Mouse (Mus musculus) liver, embryonic 16.5 days (tissue): ENCODE measurements around the gene Enho. TPM values are rescaled to one million over a fixed set of nuclear protein-coding genes. Genes with fewer than 3 reads are reported as not detected.

Source experiments
- ATAC-seq: fragments of 200-750 bp; cut with Nextera tagmentation; 2 replicates; pipeline ENCODE4 v1.8.0; 2017; ENCODE audit warnings: low read depth, mild to moderate bottlenecking, moderate number of reproducible peaks, moderate library complexity
- H3K27ac ChIP-seq: fragments of 300-500 bp; sonication (generic); 2 replicates; pipeline ENCODE4 v1.5.1; 2014; ENCODE audit warnings: mild to moderate bottlenecking, low read length
- H3K27me3 ChIP-seq: fragments of 300-500 bp; sonication (generic); 2 replicates; pipeline ENCODE4 v1.6.1; 2014; ENCODE audit warnings: low read depth, low read length, mixed read lengths; ENCODE audit not compliant: control insufficient read depth, insufficient read depth
- H3K36me3 ChIP-seq: fragments of 300-500 bp; sonication (generic); 2 replicates; pipeline ENCODE4 v1.6.1; 2014; ENCODE audit warnings: mild to moderate bottlenecking; ENCODE audit not compliant: control insufficient read depth, insufficient read depth
- H3K4me1 ChIP-seq: fragments of 300-500 bp; sonication (generic); 2 replicates; pipeline ENCODE4 v1.6.1; 2014; ENCODE audit warnings: low read depth, low read length, mixed read lengths; ENCODE audit not compliant: control insufficient read depth
- H3K4me2 ChIP-seq: fragments of 300-500 bp; sonication (generic); 2 replicates; pipeline ENCODE4 v1.6.1; 2014; ENCODE audit warnings: low read depth, low read length, mixed read lengths
- H3K4me3 ChIP-seq: fragments of 300-500 bp; sonication (generic); 2 replicates; pipeline ENCODE4 v1.5.1; 2014; ENCODE audit warnings: low read depth, mild to moderate bottlenecking, low read length
- H3K9ac ChIP-seq: fragments of 300-500 bp; sonication (generic); 2 replicates; pipeline ENCODE4 v1.6.1; 2014; ENCODE audit warnings: low read depth, low read length
- H3K9me3 ChIP-seq: fragments of 300-500 bp; sonication (generic); replicated peaks from 2 replicates; pipeline ENCODE4 v1.6.1; 2016; ENCODE audit warnings: low read length; ENCODE audit not compliant: control insufficient read depth
- WGBS: fragments of 180-500 bp; shearing (Covaris S2); extraction: QIAGEN DNeasy Blood & Tissue Kit; methylation state at CpG from one replicate; pipeline ENCODE4 v1.1.7; 2014; ENCODE audit not compliant: insufficient replicate concordance; 5-methylcytosine and 5-hydroxymethylcytosine counted together
- polyA plus RNA-seq: library from polyadenylated mRNA; unstranded; fragments of >200 nt; fragmentation: Nextera tagmentation; extraction: Ambion mirVana; gene quantifications from 2 replicates; pipeline ENCODE4 v1.2.1, GENCODE M21; 2015

Enho gene
- polyA plus RNA-seq, 1 experiment from 2014 or later: 4.5 TPM

GRCm38 (mm10) chr4:41609681-41610593 is 30.2 kb downstream of the Enho start:
- H3K4me1 ChIP-seq: no peaks in the 10 kb centered on the region
- no peaks in the 10 kb centered on the region for H3K27me3 ChIP-seq
- no peak for ATAC-seq
- no peak overlapping the region for H3K9ac ChIP-seq
- H3K27ac ChIP-seq: no peak overlapping the region
- H3K4me2 ChIP-seq: no peak overlapping the region
- WGBS: 59% methylated on average over 10 of the region's 10 CpGs
- no peaks in the 10 kb centered on the region for H3K36me3 ChIP-seq
- no peaks in the 10 kb centered on the region for H3K9me3 ChIP-seq
- H3K4me3 ChIP-seq: no peak overlapping the region

GRCm38 (mm10) chr4:41606784-41607183 is 33.3 kb downstream of the Enho start:
- Histone ChIP-seq H3K27ac (no peak overlapping the region), H3K4me1 (no peaks in the 10 kb centered on the region), H3K4me2 (no peak overlapping the region), H3K27me3 (no peaks in the 10 kb centered on the region), H3K36me3 (no peaks in the 10 kb centered on the region), H3K9ac (no peak overlapping the region), H3K9me3 (no peaks in the 10 kb centered on the region), H3K4me3 (no peak overlapping the region)
- ATAC-seq: no peak
- WGBS: 28% methylated on average over 4 of the region's 4 CpGs

- Histone ChIP-seq H3K36me3 (no peaks in the 10 kb centered on the region), H3K4me2 (no peak overlapping the region), H3K27ac (no peak overlapping the region), H3K9me3 (no peaks in the 10 kb centered on the region), H3K27me3 (no peaks in the 10 kb centered on the region), H3K4me3 (no peak overlapping the region), H3K4me1 (no peaks in the 10 kb centered on the region), H3K9ac (no peak overlapping the region)
- WGBS: 38% methylated on average over 8 of the region's 8 CpGs
- ATAC-seq: no peak
Measured at GRCm38 (mm10) chr4:41604476-41605396, 35.4 kb downstream of the Enho start.

DNA sequence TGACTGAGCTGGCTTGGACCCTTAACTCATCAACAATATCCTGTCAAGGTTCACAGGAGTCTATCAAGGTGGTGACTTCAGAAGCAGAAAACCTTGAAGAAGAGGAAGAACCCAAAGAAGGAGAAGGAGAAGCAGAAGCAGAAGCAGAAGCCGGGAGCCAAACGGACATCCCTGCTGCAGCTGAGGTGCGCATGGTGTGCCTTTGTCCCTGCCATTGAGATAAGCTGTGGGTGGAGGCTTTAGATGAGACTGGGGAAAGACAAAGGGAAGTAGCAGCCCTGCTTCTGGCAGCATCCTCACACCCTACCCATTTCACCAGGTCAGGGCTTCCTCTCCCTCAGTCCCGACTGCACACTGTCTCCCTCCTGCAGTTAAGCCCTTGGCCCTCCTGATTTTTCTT is 37.3 kb downstream of the Enho start:
- 32% methylated on average over 4 of the region's 4 CpGs for WGBS

More for the DNA sequence above, 37.3 kb downstream of the Enho start:
- no peak for ATAC-seq
- no peaks in the 10 kb centered on the region for H3K9me3 ChIP-seq
- H3K27ac ChIP-seq: no peak overlapping the region
- no peaks in the 10 kb centered on the region for H3K4me1 ChIP-seq
- H3K36me3 ChIP-seq: no peaks in the 10 kb centered on the region
- H3K4me3 ChIP-seq: no peak overlapping the region
- no peak overlapping the region for H3K4me2 ChIP-seq
- no peaks in the 10 kb centered on the region for H3K27me3 ChIP-seq
- no peak overlapping the region for H3K9ac ChIP-seq

Other genes with a start within 250 kb of the Enho start
- gene Kif24, start 175.4 kb downstream of the Enho start, polyA plus RNA-seq: 4.9 and 5.0 TPM in 2 replicates
- 16.9 and 20.5 TPM in 2 replicates for gene Nudt2, start 175.2 kb downstream of the Enho start, polyA plus RNA-seq
- gene AI464131, start 137.2 kb downstream of the Enho start, polyA plus RNA-seq: 1.6 and 1.8 TPM in 2 replicates
- gene 1110017D15Rik, start 123.0 kb downstream of the Enho start, polyA plus RNA-seq: not detected in 2 replicates
- gene Fam219a, start 70.8 kb downstream of the Enho start, polyA plus RNA-seq: 0.67 and 0.98 TPM in 2 replicates
- 4.3 and 4.9 TPM in 2 replicates for gene Dnaic1, start 70.5 kb downstream of the Enho start, polyA plus RNA-seq
- 0.19 and 0.22 TPM in 2 replicates for gene Cntfr, start 56.8 kb upstream of the Enho start, polyA plus RNA-seq
- 42.3 and 45.4 TPM in 2 replicates for gene Il11ra1, start 59.7 kb upstream of the Enho start, polyA plus RNA-seq
- gene Rpp25l, start 73.2 kb upstream of the Enho start, polyA plus RNA-seq: 27.1 and 27.2 TPM in 2 replicates
- 56.9 and 62.0 TPM in 2 replicates for gene Dctn3, start 82.8 kb upstream of the Enho start, polyA plus RNA-seq
- not detected in 2 replicates for gene Arid3c, start 90.8 kb upstream of the Enho start, polyA plus RNA-seq
- 34.7 and 40.8 TPM in 2 replicates for gene Galt, start 114.9 kb upstream of the Enho start, polyA plus RNA-seq
- 50.6 and 57.0 TPM in 2 replicates for gene Sigmar1, start 115.8 kb upstream of the Enho start, polyA plus RNA-seq
- 7.5 and 9.4 TPM in 2 replicates for gene Ccl27a, start 133.9 kb upstream of the Enho start, polyA plus RNA-seq